Mouse (Mus musculus): ENCODE measurements around the gene Tmx2. TPM values are rescaled to one million over a fixed set of nuclear protein-coding genes. Genes with fewer than 3 reads are reported as not detected.
A peak's percentile ranks its signal among the peaks of the same experiment; 100 is the strongest.

The Tmx2 gene
- polyA plus RNA-seq, 1 experiment = 57.7 TPM

DNA sequence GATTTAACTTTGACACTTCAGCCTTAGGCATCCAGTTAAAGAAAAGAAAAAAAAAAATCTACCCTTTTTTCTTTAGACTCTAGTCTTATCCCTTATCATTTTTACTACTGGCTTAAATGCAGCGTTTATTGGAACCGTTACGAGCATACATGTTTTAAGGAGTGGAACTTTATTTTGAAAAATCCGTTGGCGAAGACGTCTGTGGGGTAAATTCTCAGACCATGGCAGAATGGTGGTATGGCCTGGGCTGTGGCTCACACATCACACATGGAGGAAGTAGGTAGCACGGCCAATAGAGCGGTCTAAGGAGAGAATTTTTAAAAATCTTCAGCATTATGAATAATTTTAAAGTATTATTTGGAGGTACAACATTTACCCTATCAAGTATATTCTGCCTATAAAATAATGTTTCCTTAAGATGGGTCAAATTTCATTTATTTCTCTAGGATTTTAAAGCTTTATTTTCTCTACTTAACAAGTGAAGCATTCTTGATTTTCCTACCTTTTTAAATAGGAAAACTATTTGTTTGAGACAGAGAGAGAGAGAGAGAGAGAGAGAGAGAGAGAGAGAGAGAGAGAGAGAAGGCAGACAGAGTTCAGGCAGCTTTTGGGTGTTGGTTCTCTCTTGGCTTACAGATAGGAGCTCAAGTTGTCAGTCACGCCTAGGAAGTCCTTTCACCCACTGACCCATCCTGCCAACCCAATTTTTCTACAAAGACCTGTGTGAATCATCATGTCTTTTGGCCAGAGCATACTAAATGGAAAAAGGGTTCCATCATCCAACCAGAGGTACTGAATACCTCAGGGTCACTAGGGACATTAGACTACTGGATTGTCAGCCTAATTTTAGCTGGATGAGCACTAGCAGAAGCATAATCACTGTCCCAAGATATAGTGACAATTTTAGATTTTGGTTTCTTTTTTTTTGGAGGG lies 37.7 kb upstream of the Tmx2 start:
- no peak for DNase-seq
- WGBS = 18% methylated on average over 9 of the region's 9 CpGs
- TF ChIP-seq POLR2A (IDR thresholded peaks at IDR 0.05; ENCODE audit: borderline replicate concordance, extremely low read depth, low read depth, low read length) = no peak
- TF ChIP-seq CTCF (IDR thresholded peaks at IDR 0.05; ENCODE audit: insufficient read depth, low read length) = no peak
- peaks cover 5% of the 10 kb centered on the region for H3K4me1 ChIP-seq (ENCODE audit: control insufficient read depth, insufficient read depth, low read length)
- no peak overlapping the region for H3K4me3 ChIP-seq (replicated peaks; ENCODE audit: extremely low read depth, low read depth, low read length)

- under 1% methylated on average over 33 of the region's 33 CpGs for WGBS
- peaks cover 5% of the 10 kb centered on the region for H3K4me1 ChIP-seq (ENCODE audit: control insufficient read depth, insufficient read depth, low read length)
- TF ChIP-seq POLR2A (IDR thresholded peaks at IDR 0.05; ENCODE audit: borderline replicate concordance, extremely low read depth, low read depth, low read length) = peak; percentile 51; the same call in 1 of the 2 replicates
- TF ChIP-seq CTCF (IDR thresholded peaks at IDR 0.05; ENCODE audit: insufficient read depth, low read length) = no peak
- DNase-seq = peak; percentile 78
- H3K4me3 ChIP-seq (replicated peaks; ENCODE audit: extremely low read depth, low read depth, low read length) = peak overlapping the region; percentile 88
Observed at GRCm38 (mm10) chr2:84715562-84716361, 36.8 kb upstream of the Tmx2 start.

DNA sequence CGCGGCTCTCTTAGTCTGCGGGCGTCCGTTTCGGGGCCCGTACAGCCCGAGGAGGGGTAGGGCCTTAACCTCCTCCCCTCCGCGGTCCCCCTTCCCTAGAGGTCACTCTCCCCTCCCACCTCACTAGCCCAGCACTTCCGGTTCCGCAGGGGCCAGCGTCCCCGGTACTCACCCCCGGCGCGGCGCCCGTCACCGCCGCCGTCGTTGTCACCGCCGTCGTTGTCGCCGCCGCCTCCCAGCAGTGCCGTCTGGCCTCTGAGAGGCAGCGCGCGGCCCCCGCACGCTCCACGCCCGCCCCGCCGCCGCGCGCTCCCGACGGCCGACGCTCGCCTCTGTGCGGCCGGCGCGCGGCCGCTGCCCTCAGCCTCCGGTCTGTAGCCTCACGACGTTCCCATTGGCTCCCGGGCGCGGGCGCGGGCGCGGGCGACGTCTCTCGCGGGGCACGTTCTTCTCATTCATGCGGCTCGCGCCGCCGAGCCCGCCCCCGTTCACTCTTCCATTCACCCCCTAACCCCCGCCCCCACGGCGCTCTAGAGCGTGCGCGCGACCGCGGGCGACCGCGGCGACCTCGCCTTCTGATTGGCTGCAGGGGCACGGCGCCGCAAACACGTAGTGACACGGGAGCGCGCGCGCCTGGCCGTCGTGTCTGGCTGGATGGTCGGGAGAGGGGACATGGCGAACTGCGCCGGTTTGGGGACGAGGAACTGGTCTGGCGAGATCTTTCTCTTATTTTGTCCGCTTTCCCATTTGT lies 36.0 kb upstream of the Tmx2 start, which contains the start of gene Zdhhc5:
Zdhhc5 (minus strand) TSS at position 370 of the 751 bp plus-strand sequence.
- Histone ChIP-seq H3K4me3 (replicated peaks; ENCODE audit: extremely low read depth, low read depth, low read length) (peak within 1 kb of the TSS; percentile 94), H3K4me1 (ENCODE audit: control insufficient read depth, insufficient read depth, low read length) (peaks cover 5% of the 10 kb centered on the region)
- peak; percentile 98 for DNase-seq
- under 1% methylated on average over 107 of the region's 107 CpGs for WGBS
- TF ChIP-seq CTCF (IDR thresholded peaks at IDR 0.05; ENCODE audit: insufficient read depth, low read length) (no peak), POLR2A (IDR thresholded peaks at IDR 0.05; ENCODE audit: borderline replicate concordance, extremely low read depth, low read depth, low read length) (peak; percentile 99)

DNA sequence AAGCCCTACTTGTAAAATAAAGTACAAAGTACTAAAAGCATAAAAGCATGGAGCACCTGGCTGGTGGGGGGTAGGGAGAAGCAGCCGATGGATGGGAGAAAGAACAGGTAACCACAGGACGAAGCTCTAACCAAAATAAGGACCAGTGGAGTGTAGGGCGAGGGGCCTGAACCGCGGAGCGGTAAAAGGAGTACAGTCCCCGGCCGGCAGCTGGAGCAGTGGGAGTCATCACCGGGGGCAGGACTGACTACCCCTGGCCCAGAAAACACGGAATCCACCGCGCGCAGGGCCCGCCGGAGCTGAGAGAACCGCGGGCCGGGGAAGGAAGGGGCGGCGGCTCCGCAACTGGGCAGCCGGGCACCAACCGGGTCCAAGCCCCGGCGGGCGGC lies 35.5 kb upstream of the Tmx2 start:
- under 1% methylated on average over 26 of the region's 26 CpGs for WGBS
- peaks cover 5% of the 10 kb centered on the region for H3K4me1 ChIP-seq (ENCODE audit: control insufficient read depth, insufficient read depth, low read length)
- TF ChIP-seq CTCF (IDR thresholded peaks at IDR 0.05; ENCODE audit: insufficient read depth, low read length) (no peak), POLR2A (IDR thresholded peaks at IDR 0.05; ENCODE audit: borderline replicate concordance, extremely low read depth, low read depth, low read length) (no peak)

GRCm38 (mm10) chr2:84711898-84712297 lies 33.0 kb upstream of the Tmx2 start:
- DNase-seq = no peak

More for the DNA sequence above, 35.5 kb upstream of the Tmx2 start:
- H3K4me3 ChIP-seq (replicated peaks; ENCODE audit: extremely low read depth, low read depth, low read length) = peak overlapping the region; percentile 94
- DNase-seq = no peak

GRCm38 (mm10) chr2:84707523-84707922 lies 28.6 kb upstream of the Tmx2 start:
- 64% methylated on average over 1 of the region's 1 CpGs for WGBS
- H3K4me3 ChIP-seq (replicated peaks; ENCODE audit: extremely low read depth, low read depth, low read length) = no peak overlapping the region
- no peak for DNase-seq
- H3K4me1 ChIP-seq (ENCODE audit: control insufficient read depth, insufficient read depth, low read length) = peaks cover 8% of the 10 kb centered on the region
- no peak for TF ChIP-seq POLR2A (IDR thresholded peaks at IDR 0.05; ENCODE audit: borderline replicate concordance, extremely low read depth, low read depth, low read length)
- no peak for TF ChIP-seq CTCF (IDR thresholded peaks at IDR 0.05; ENCODE audit: insufficient read depth, low read length)

More at GRCm38 (mm10) chr2:84711898-84712297, 33.0 kb upstream of the Tmx2 start:
- 81% methylated on average over 2 of the region's 2 CpGs for WGBS
- TF ChIP-seq POLR2A (IDR thresholded peaks at IDR 0.05; ENCODE audit: borderline replicate concordance, extremely low read depth, low read depth, low read length) (no peak), CTCF (IDR thresholded peaks at IDR 0.05; ENCODE audit: insufficient read depth, low read length) (no peak)
- Histone ChIP-seq H3K4me3 (replicated peaks; ENCODE audit: extremely low read depth, low read depth, low read length) (no peak overlapping the region), H3K4me1 (ENCODE audit: control insufficient read depth, insufficient read depth, low read length) (peaks cover 11% of the 10 kb centered on the region)

DNA sequence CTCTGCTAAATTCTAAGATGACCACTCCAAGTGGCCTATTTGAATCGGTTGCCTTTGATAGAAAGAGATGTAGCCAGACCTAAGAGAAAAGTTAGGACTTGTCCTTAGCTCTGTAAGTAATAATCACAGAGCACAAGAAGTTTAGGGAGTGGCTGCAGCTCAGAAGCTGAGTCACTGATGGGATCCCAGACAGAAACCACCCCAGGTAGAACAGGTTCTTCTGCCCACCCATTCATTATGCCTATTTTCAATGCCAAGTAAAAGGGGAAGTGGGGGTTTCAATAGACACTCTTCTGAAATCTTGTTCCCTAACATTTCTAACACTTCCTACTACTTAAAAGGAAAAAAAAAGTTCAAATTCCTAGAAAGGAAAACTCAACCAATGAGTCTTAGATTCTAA lies 26.4 kb upstream of the Tmx2 start:
- Histone ChIP-seq H3K4me1 (ENCODE audit: control insufficient read depth, insufficient read depth, low read length) (peaks cover 8% of the 10 kb centered on the region), H3K4me3 (replicated peaks; ENCODE audit: extremely low read depth, low read depth, low read length) (no peak overlapping the region)
- WGBS = 60% methylated on average over 1 of the region's 1 CpGs
- DNase-seq = no peak
- TF ChIP-seq POLR2A (IDR thresholded peaks at IDR 0.05; ENCODE audit: borderline replicate concordance, extremely low read depth, low read depth, low read length) (no peak), CTCF (IDR thresholded peaks at IDR 0.05; ENCODE audit: insufficient read depth, low read length) (no peak)

DNA sequence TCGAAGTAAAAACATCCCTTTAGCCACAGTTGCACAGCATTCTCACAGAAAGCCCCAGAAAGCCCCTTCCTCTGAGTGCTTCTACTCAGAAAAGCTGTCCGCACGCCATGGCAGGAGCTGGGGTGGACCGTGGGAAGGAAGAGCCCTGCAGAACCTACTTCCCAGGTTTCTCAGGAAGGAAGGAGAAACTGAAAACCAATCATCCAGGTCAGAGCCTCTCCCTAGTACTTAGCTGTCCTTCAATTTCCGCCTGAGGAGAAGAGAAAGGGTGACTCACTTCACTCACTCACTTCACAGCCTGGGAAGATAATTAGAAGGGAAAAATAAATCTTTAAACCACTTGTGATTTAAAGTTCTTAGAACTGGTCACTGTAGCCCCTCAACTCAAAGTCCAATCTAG lies 25.4 kb upstream of the Tmx2 start:
- 58% methylated on average over 5 of the region's 5 CpGs for WGBS
- TF ChIP-seq CTCF (IDR thresholded peaks at IDR 0.05; ENCODE audit: insufficient read depth, low read length) (no peak), POLR2A (IDR thresholded peaks at IDR 0.05; ENCODE audit: borderline replicate concordance, extremely low read depth, low read depth, low read length) (no peak)

GRCm38 (mm10) chr2:84703497-84703896 lies 24.6 kb upstream of the Tmx2 start:
- 83% methylated on average over 1 of the region's 1 CpGs for WGBS

More for the DNA sequence above, 25.4 kb upstream of the Tmx2 start:
- peaks cover 8% of the 10 kb centered on the region for H3K4me1 ChIP-seq (ENCODE audit: control insufficient read depth, insufficient read depth, low read length)
- no peak overlapping the region for H3K4me3 ChIP-seq (replicated peaks; ENCODE audit: extremely low read depth, low read depth, low read length)
- no peak for DNase-seq

More at GRCm38 (mm10) chr2:84703497-84703896, 24.6 kb upstream of the Tmx2 start:
- Histone ChIP-seq H3K4me3 (replicated peaks; ENCODE audit: extremely low read depth, low read depth, low read length) (no peak overlapping the region), H3K4me1 (ENCODE audit: control insufficient read depth, insufficient read depth, low read length) (peaks cover 3% of the 10 kb centered on the region)
- no peak for DNase-seq
- TF ChIP-seq POLR2A (IDR thresholded peaks at IDR 0.05; ENCODE audit: borderline replicate concordance, extremely low read depth, low read depth, low read length) = no peak
- TF ChIP-seq CTCF (IDR thresholded peaks at IDR 0.05; ENCODE audit: insufficient read depth, low read length) = no peak

All from lung, adult 2 months (tissue).